Mouse (Mus musculus): ENCODE data around the gene Mrps18a.

- no peak for TF ChIP-seq CTCF (IDR thresholded peaks at IDR 0.05; ENCODE audit: low read depth, low read length)
- no peak for TF ChIP-seq POLR2A (IDR thresholded peaks at IDR 0.05; ENCODE audit: extremely low read depth, insufficient read depth, low read length)
These were observed 6.3 kb upstream of the Mrps18a start for GRCm38 (mm10) chr17:46104487-46104886.
